Mouse (Mus musculus): ENCODE results near the gene Ablim2.

DNA sequence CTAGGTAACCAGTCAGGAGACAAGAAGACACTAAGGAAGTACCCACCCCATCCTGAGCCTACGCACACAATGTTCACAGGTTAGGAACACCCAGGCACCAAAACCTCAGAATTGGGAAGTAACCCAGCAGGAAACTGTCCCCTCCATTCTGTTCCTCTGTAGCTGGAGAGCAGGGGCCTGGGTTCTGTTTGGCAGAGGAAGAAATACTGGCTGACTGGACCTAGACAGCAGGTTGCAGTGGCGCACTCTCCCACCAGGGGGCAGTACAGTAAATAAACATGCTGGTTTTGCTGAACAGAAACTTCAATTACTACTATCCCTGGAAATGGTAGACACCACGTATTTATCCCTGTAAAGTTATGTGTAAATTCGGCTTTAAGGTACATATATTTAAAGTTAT is 10.8 kb upstream of the Ablim2 start:
- TF ChIP-seq CTCF (IDR thresholded peaks at IDR 0.05; ENCODE audit: low read depth), result peak; percentile 81
- no peak for TF ChIP-seq EP300 (IDR thresholded peaks at IDR 0.05; ENCODE audit: low read depth)

Measured in liver, embryonic 14.5 days (tissue).